Mouse (Mus musculus) CH12F3 (cell line): ENCODE results near the gene Hnrnpab.
"Not testable (repeated sequence)": the region's sequence is repeated elsewhere in the genome, so short reads cannot be mapped to it uniquely, and the experiment has no call there.

Source experiments
- in situ Hi-C: fragments of 300-500 bp; cut with MboI; formaldehyde crosslinking; loops from 2 replicates; pipeline ENCODE4 v1.14.3; 2020; ENCODE audit warnings: low sequenced_read_pairs

Hnrnpab gene

GRCm38 (mm10) chr11:51635525-51636322 lies 29.1 kb upstream of the Hnrnpab start, which contains the start of gene Rmnd5b:
Gene Rmnd5b (minus strand): TSS chr11:51635896.
- in situ Hi-C loops: no loop called here

GRCm38 (mm10) chr11:51635127-51635524 lies 28.5 kb upstream of the Hnrnpab start:
- in situ Hi-C loops: no loop called here

GRCm38 (mm10) chr11:51633721-51634120 lies 27.1 kb upstream of the Hnrnpab start:
- in situ Hi-C loops: no loop called here

- in situ Hi-C loops: not testable (repeated sequence)
Measured at GRCm38 (mm10) chr11:51633200-51633599, 26.6 kb upstream of the Hnrnpab start.

GRCm38 (mm10) chr11:51632130-51632753 lies 25.6 kb upstream of the Hnrnpab start:
- in situ Hi-C loops: no loop called here

GRCm38 (mm10) chr11:51629651-51630314 lies 23.1 kb upstream of the Hnrnpab start:
- in situ Hi-C loops: no loop called here

- in situ Hi-C loops: no loop called here
Measured at GRCm38 (mm10) chr11:51627907-51628306, 21.3 kb upstream of the Hnrnpab start.

GRCm38 (mm10) chr11:51627425-51627824 lies 20.8 kb upstream of the Hnrnpab start:
- in situ Hi-C loops: no loop called here

- in situ Hi-C loops: no loop called here
Measured at GRCm38 (mm10) chr11:51625187-51625820, 18.7 kb upstream of the Hnrnpab start.

GRCm38 (mm10) chr11:51622971-51623491 lies 16.4 kb upstream of the Hnrnpab start:
- in situ Hi-C loops: no loop called here

- in situ Hi-C loops: no loop called here
Measured at GRCm38 (mm10) chr11:51621776-51622175, 15.1 kb upstream of the Hnrnpab start.

- in situ Hi-C loops: no loop called here
Measured at GRCm38 (mm10) chr11:51620084-51620483, 13.4 kb upstream of the Hnrnpab start.

- in situ Hi-C loops: loop anchor here (10.0 kb wide), 1 partner anchor 65 kb away; the partner anchor contains the start of gene 0610009B22Rik
Measured at GRCm38 (mm10) chr11:51619409-51620060, 12.9 kb upstream of the Hnrnpab start, which contains the start of gene Nhp2. Gene Nhp2 (plus strand): TSS chr11:51619735.

GRCm38 (mm10) chr11:51618894-51619408 lies 12.3 kb upstream of the Hnrnpab start:
- in situ Hi-C loops: loop anchor here (10.0 kb wide), 1 partner anchor 66 kb away; the partner anchor contains the start of gene 0610009B22Rik

GRCm38 (mm10) chr11:51617693-51618092 lies 11.0 kb upstream of the Hnrnpab start:
- in situ Hi-C loops: loop anchor here (10.0 kb wide), 1 partner anchor 67 kb away; the partner anchor contains the start of gene 0610009B22Rik

GRCm38 (mm10) chr11:51616113-51616512 lies 9.5 kb upstream of the Hnrnpab start:
- in situ Hi-C loops: loop anchor here (10.0 kb wide), 1 partner anchor 69 kb away; the partner anchor contains the start of gene 0610009B22Rik

GRCm38 (mm10) chr11:51615601-51616000 lies 9.0 kb upstream of the Hnrnpab start:
- in situ Hi-C loops: loop anchor here (10.0 kb wide), 1 partner anchor 69 kb away; the partner anchor contains the start of gene 0610009B22Rik

GRCm38 (mm10) chr11:51615129-51615528 lies 8.5 kb upstream of the Hnrnpab start:
- in situ Hi-C loops: loop anchor here (10.0 kb wide), 1 partner anchor 70 kb away; the partner anchor contains the start of gene 0610009B22Rik

GRCm38 (mm10) chr11:51614256-51614655 lies 7.6 kb upstream of the Hnrnpab start:
- in situ Hi-C loops: loop anchor here (10.0 kb wide), 1 partner anchor 71 kb away; the partner anchor contains the start of gene 0610009B22Rik
